Mouse (Mus musculus) telencephalon, adult 2 months (tissue): ENCODE measurements around the gene Matn3.

Experiments
- DNase-seq: peaks from one replicate; pipeline ENCODE4 v3.0.0-alpha.2; 2011; ENCODE audit warnings: low read depth, low spot score

Matn3 gene

DNA sequence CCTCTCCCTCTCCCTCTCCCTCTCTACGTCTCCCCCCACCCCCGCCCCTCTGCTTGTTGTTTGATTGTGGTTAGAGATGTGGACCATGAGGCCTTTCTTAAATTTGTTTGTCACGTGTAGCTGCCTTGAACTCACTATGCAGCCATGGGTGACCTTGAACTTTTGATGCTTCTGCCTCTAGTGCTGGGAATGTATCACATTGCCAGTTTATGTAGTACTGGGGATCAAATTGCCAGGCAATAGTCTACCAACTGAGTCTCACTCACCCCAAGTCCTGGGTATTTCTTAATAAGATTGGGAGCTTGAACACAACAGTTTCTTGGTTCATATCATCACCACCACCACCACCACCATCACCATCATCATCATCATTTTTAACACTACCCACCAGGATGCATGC lies 73.3 kb downstream of the Matn3 start:
- DNase-seq: no peak
